8 mouse cellular contexts compared by ENCODE assay signal in genomic region chr4:62582365-62583264, GRCm38 (mm10). TPM values are rescaled to one million over a fixed set of nuclear protein-coding genes. Genes with fewer than 3 reads are reported as not detected.
DNase-seq lines count a peak whose midpoint lies in the region; ATAC-seq and TF ChIP-seq lines count a peak whose summit lies in the region.

No protein-coding gene starts in this region.

- H3K4me3 ChIP-seq in E14TG2a.4 (replicated peaks; ENCODE audit: low read length) = peak overlapping the region; percentile 82

- DNase-seq in A20 (ENCODE audit: low read depth, low spot score) = peak; percentile 68
- peak; percentile 57 to 67 for DNase-seq in layer of hippocampus, postnatal 25 days (ENCODE audit: extremely low spot score in 1 of 2, low spot score in 1 of 2)
- DNase-seq in lung, postnatal 14 days = peak; percentile 45
- peak; percentile 82 for DNase-seq in right cerebral cortex, postnatal 4 days
- no peak for DNase-seq in T-cell, adult 2 months (ENCODE audit: low spot score)

- no peaks in the 10 kb centered on the region for H3K9me3 ChIP-seq in E14TG2a.4 (ENCODE audit: low read length)

- ATAC-seq in common myeloid progenitor, adult 5-6 weeks (replicated peaks; ENCODE audit: low read depth, poor library complexity, severe bottlenecking) = peak; percentile 46
- peak; percentile 60 to 61; a peak in 2 of 4 replicates for ATAC-seq in hematopoietic stem cell, adult 5-6 weeks (replicated peaks in 1 of 2; ENCODE audit: insufficient read depth in 1 of 2, low FRiP score in 2 of 2, low TSS enrichment in 1 of 2, low read depth in 1 of 2, poor library complexity in 2 of 2, severe bottlenecking in 2 of 2)

- H3K27me3 ChIP-seq in E14TG2a.4 (ENCODE audit: insufficient read depth, low read length) = peaks cover 49% of the 10 kb centered on the region

- H3K36me3 ChIP-seq in E14TG2a.4 (ENCODE audit: insufficient read depth, low read length) = no peaks in the 10 kb centered on the region

- no peak for TF ChIP-seq CTCF in E14TG2a.4 (conservative IDR thresholded peaks at IDR 0.05; ENCODE audit: low read length)

- H3K4me1 ChIP-seq in E14TG2a.4 (replicated peaks; ENCODE audit: low read depth, low read length) = peaks cover 25% of the 10 kb centered on the region

RNA-seq across cellular contexts. Expression of gene Rgs3, which starts 23.0 kb away (rescaled TPM):
- total RNA-seq in common myeloid progenitor, adult 5-6 weeks (2017) = 6.2 and 8.2 TPM in 2 replicates
- total RNA-seq in hematopoietic stem cell, adult 5-6 weeks (2017) = 23.5 and 23.7 TPM in 2 replicates
- 10 to 100 TPM; 18.9 to 23.6 TPM for total RNA-seq in layer of hippocampus, postnatal 25 days (2021)

RNA-seq across cellular contexts. Expression of gene 4933430I17Rik, which starts 57.4 kb away (rescaled TPM):
- 0.41 TPM in 1 of 2 replicates, not detected in the other for total RNA-seq in common myeloid progenitor, adult 5-6 weeks (2017)
- not detected in 2 replicates for total RNA-seq in hematopoietic stem cell, adult 5-6 weeks (2017)
- under 1 TPM; 0.21 to 0.54 TPM for total RNA-seq in layer of hippocampus, postnatal 25 days (2021)

RNA-seq across cellular contexts. Expression of gene Pole3, which starts 57.7 kb away (rescaled TPM):
- total RNA-seq in common myeloid progenitor, adult 5-6 weeks (2017) = 84.0 and 97.3 TPM in 2 replicates
- total RNA-seq in hematopoietic stem cell, adult 5-6 weeks (2017) = 72.7 and 78.2 TPM in 2 replicates
- 10 to 100 TPM; 21.0 to 21.9 TPM for total RNA-seq in layer of hippocampus, postnatal 25 days (2021)
